Mouse (Mus musculus) liver, postnatal 0 days (tissue): Measurements from ENCODE around the gene Madcam1. TPM values are rescaled to one million over a fixed set of nuclear protein-coding genes. Genes with fewer than 3 reads are reported as not detected.
A peak's percentile ranks its signal among the peaks of the same experiment; 100 is the strongest.

Source experiments
- ATAC-seq: fragments of 200-750 bp; cut with Nextera tagmentation; 2 replicates; pipeline ENCODE4 v1.8.0; 2017; ENCODE audit warnings: mild to moderate bottlenecking, moderate library complexity
- DNase-seq: peaks from one replicate; pipeline ENCODE4 v3.0.0-alpha.2; 2016
- H3K27ac ChIP-seq: fragments of 300-500 bp; sonication (generic); 2 replicates; pipeline ENCODE4 v1.5.1; 2014; ENCODE audit warnings: antibody characterized with exemption, moderate library complexity, mild to moderate bottlenecking, low read depth
- H3K27me3 ChIP-seq: fragments of 300-500 bp; sonication (generic); 2 replicates; pipeline ENCODE4 v1.6.1; 2014; ENCODE audit warnings: low read length, control low read depth, mixed read lengths; ENCODE audit not compliant: insufficient read depth
- H3K36me3 ChIP-seq: fragments of 300-500 bp; sonication (generic); replicated peaks from 2 replicates; pipeline ENCODE4 v1.6.1; 2014; ENCODE audit warnings: mild to moderate bottlenecking, control low read depth, low read length, moderate library complexity, mixed read lengths; ENCODE audit not compliant: insufficient read depth
- H3K4me1 ChIP-seq: fragments of 300-500 bp; sonication (generic); 2 replicates; pipeline ENCODE4 v1.6.1; 2014; ENCODE audit warnings: antibody characterized with exemption, mild to moderate bottlenecking, control low read depth; ENCODE audit not compliant: insufficient read depth
- H3K4me2 ChIP-seq: fragments of 300-500 bp; sonication (generic); 2 replicates; pipeline ENCODE4 v1.6.1; 2014; ENCODE audit warnings: low read depth, mild to moderate bottlenecking, low read length, moderate library complexity, mixed read lengths
- H3K4me3 ChIP-seq: fragments of 300-500 bp; sonication (generic); 2 replicates; pipeline ENCODE4 v1.5.1; 2014; ENCODE audit warnings: low read depth, low read length
- H3K9ac ChIP-seq: fragments of 300-500 bp; sonication (generic); replicated peaks from 2 replicates; pipeline ENCODE4 v1.6.1; 2014; ENCODE audit warnings: mild to moderate bottlenecking, moderate library complexity
- H3K9me3 ChIP-seq: fragments of 300-500 bp; sonication (generic); 2 replicates; pipeline ENCODE4 v1.6.1; 2016; ENCODE audit warnings: mild to moderate bottlenecking, control low read depth, low read length, mixed read lengths
- CTCF ChIP-seq: sonication (generic); IDR thresholded peaks from 2 replicates; pipeline ENCODE4 v1.5.1; 2016; ENCODE audit warnings: antibody characterized with exemption, low read depth
- EP300 ChIP-seq: IDR thresholded peaks from 2 replicates; pipeline ENCODE4 v1.6.1; 2016; ENCODE audit warnings: antibody characterized with exemption, low read depth, mild to moderate bottlenecking
- WGBS: fragments of 180-500 bp; shearing (Covaris S2); extraction: QIAGEN DNeasy Blood & Tissue Kit; methylation state at CpG from one replicate; pipeline ENCODE4 v1.1.7; 2014; ENCODE audit not compliant: insufficient replicate concordance; 5-methylcytosine and 5-hydroxymethylcytosine counted together
- polyA plus RNA-seq: library from polyadenylated mRNA; unstranded; fragments of >200 nt; fragmentation: Nextera tagmentation; extraction: Ambion mirVana; gene quantifications from 2 replicates; pipeline ENCODE4 v1.2.1, GENCODE M21; 2015

Gene Madcam1
- polyA plus RNA-seq, result 0.12 and 0.19 TPM in 2 replicates

DNA sequence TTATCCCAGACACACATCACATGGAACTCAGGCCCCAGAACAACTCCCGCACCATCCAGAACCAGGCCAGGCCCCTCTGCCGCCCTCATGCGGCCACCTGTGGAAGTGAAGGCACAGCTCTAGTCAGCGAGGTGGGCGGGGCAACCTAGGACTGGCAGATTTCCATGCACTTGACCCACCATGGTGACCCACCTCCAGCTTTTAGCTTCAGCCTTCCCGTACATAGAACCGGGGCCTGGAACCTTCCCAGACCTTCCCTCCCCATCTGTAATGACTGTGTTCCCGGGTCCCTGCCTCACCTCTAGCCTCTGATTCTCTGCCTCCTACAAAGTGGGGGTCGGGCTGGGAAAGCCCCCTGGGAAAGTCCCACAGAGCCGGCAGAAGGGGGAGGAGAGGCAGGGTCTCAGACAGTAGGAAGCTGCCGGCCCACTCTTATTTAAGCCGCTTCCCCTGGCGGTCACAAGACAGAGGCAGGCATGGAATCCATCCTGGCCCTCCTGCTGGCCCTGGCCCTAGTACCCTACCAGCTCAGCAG lies at the start of gene Madcam1:
TSS of gene Madcam1 (plus strand) at position 429 of the 535 bp plus-strand sequence.
- no peak within 1 kb of the TSS for H3K4me3 ChIP-seq
- ATAC-seq, result 0 out of 2 replicates have a peak, but pooled peaks have one; percentile 16

DNA sequence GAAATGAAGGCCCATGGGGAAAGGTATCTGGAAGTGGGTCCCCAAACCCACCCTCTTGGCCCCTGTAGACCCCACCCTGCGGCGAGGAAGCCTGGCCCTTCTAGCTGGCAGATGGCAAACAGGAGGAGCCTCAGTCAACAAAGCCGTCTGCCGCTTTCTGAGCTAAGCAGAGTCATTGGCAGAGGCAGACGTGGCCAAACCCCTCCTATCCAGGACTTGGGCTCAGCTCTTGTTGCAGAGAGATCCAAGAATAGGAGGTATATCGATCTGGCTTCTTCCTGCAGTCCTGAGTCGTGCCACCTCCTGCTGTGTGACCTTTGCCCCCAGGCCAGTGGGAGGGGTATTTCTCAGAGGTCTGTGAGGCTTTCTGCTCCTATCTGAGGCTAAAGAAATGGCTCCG lies 48.5 kb upstream of the Madcam1 start:
- Histone ChIP-seq H3K4me1 (peaks cover 8% of the 10 kb centered on the region; the same call in 1 of the 2 replicates), H3K9me3 (no peaks in the 10 kb centered on the region), H3K27ac (no peak overlapping the region), H3K27me3 (peaks cover 33% of the 10 kb centered on the region), H3K4me2 (no peak overlapping the region), H3K36me3 (no peaks in the 10 kb centered on the region), H3K4me3 (no peak overlapping the region), H3K9ac (no peak overlapping the region)
- TF ChIP-seq CTCF (no peak), EP300 (no peak)
- 14% methylated on average over 8 of the region's 8 CpGs for WGBS
- no peak for DNase-seq
- no peak for ATAC-seq

More for the DNA sequence above, at the start of gene Madcam1:
- no peaks in the 10 kb centered on the region for H3K9me3 ChIP-seq
- no peak within 1 kb of the TSS for H3K4me2 ChIP-seq
- no peak within 1 kb of the TSS for H3K27ac ChIP-seq
- H3K9ac ChIP-seq, result no peak within 1 kb of the TSS
- WGBS, result 18% methylated on average over 13 of the region's 13 CpGs
- H3K27me3 ChIP-seq, result no peaks in the 10 kb centered on the region
- H3K4me1 ChIP-seq, result no peaks in the 10 kb centered on the region; the same call in 1 of the 2 replicates
- H3K36me3 ChIP-seq, result no peaks in the 10 kb centered on the region
- TF ChIP-seq CTCF (peak; percentile 95), EP300 (no peak)
- DNase-seq, result peak; percentile 86

DNA sequence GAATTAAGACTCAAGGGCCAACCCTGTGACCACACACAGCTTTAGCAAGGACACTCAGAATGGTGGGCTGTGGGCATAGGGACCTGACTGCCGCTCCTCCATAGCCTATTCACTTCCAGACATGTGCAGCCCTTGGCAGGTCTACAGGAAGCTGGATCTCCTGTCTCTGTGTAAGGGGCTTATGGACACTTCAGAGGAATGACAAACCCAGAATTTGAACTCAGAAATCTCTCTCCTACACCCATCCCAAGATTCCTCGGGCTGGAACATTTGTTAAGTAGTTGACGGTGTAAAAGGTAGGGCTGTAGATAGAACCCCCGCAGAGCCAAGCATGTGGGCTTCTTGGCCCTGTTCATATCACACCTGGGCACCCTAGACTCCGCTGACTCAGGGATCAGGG lies 48.0 kb upstream of the Madcam1 start:
- H3K4me3 ChIP-seq, result no peak overlapping the region
- H3K9ac ChIP-seq, result no peak overlapping the region
- TF ChIP-seq CTCF (no peak), EP300 (no peak)
- no peak for ATAC-seq
- peaks cover 28% of the 10 kb centered on the region for H3K27me3 ChIP-seq
- H3K36me3 ChIP-seq, result no peaks in the 10 kb centered on the region
- no peak overlapping the region for H3K4me2 ChIP-seq
- no peaks in the 10 kb centered on the region for H3K9me3 ChIP-seq
- peaks cover 8% of the 10 kb centered on the region; the same call in 1 of the 2 replicates for H3K4me1 ChIP-seq
- no peak overlapping the region for H3K27ac ChIP-seq
- no peak for DNase-seq
- 84% methylated on average over 5 of the region's 5 CpGs for WGBS

DNA sequence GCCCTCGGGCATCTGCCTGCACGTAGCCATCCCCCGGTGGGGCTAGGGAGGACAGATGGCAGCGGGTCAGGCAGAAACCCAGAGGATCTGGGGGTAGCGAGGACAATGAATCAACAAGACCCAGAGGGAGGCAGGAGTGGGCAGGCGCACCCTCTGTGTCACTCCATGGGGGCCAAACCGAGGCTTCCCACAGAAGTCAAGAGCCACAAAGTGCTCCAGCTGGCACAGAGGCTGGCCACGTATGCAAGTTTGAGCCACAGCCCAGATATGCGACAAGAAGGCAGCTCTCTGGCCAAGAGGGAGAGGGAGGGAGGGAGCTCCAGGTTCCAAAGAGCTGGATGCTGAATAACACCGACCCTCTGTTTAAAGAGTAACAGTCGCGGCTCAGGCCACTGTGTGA lies 40.4 kb upstream of the Madcam1 start:
- no peaks in the 10 kb centered on the region for H3K9me3 ChIP-seq
- TF ChIP-seq EP300, result no peak
- no peak for TF ChIP-seq CTCF
- ATAC-seq (no peak), DNase-seq (no peak)
- H3K36me3 ChIP-seq, result no peaks in the 10 kb centered on the region
- no peak overlapping the region for H3K4me2 ChIP-seq
- no peak overlapping the region for H3K9ac ChIP-seq
- no peak overlapping the region for H3K4me3 ChIP-seq
- 71% methylated on average over 12 of the region's 12 CpGs for WGBS
- 0 out of 2 replicates have a peak, but pooled peaks cover 1% of the 10 kb centered on the region for H3K27me3 ChIP-seq
- H3K4me1 ChIP-seq, result no peaks in the 10 kb centered on the region
- H3K27ac ChIP-seq, result no peak overlapping the region

DNA sequence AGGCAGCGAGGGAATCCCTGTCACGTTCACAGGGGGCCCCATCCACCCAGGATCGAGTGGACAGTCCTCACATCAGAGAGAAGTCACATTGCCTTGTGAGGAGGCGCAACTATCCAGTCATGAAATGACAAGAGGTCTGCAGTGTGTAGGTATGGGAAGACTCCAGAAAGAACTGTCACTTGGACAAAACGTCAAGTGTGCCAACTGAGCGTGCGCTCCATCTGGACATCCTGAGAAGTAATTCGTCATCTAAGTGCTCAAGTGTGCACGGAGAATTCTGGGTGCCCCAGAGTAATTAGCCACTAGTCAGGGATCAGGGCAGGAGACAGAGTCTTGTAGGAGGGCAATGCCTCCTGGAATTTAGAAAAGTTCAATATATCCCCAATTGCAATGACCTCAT lies 39.0 kb upstream of the Madcam1 start:
- DNase-seq (no peak), ATAC-seq (no peak)
- no peak for TF ChIP-seq EP300
- no peak for TF ChIP-seq CTCF
- WGBS, result 70% methylated on average over 9 of the region's 9 CpGs
- Histone ChIP-seq H3K27ac (no peak overlapping the region), H3K4me2 (no peak overlapping the region), H3K9me3 (no peaks in the 10 kb centered on the region), H3K9ac (no peak overlapping the region), H3K4me1 (no peaks in the 10 kb centered on the region), H3K4me3 (no peak overlapping the region), H3K27me3 (no peaks in the 10 kb centered on the region), H3K36me3 (no peaks in the 10 kb centered on the region)

DNA sequence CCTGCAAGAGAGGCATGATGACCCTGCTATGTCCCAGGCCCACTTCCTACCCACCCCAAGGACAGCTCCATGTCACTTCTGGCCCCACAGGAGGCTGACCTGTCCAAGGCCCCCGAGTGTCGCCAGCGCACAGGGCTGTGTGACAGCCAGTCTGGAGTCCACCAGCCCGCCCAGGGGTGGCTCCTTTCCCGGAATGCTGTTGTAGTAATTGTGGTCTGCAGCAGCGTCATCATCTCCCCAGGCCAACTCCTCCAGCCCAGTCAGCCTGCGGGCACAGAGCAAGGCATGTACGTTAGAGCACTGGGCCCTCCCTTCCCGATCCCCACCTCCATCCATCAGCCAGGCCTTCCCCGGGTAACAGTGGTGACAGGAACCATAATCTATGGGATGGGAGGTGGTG lies 38.2 kb upstream of the Madcam1 start:
- Histone ChIP-seq H3K4me1 (no peaks in the 10 kb centered on the region), H3K4me3 (no peak overlapping the region), H3K9me3 (no peaks in the 10 kb centered on the region), H3K9ac (no peak overlapping the region), H3K36me3 (no peaks in the 10 kb centered on the region), H3K4me2 (no peak overlapping the region), H3K27me3 (no peaks in the 10 kb centered on the region), H3K27ac (no peak overlapping the region)
- TF ChIP-seq CTCF (no peak), EP300 (no peak)
- no peak for DNase-seq
- WGBS, result 80% methylated on average over 10 of the region's 10 CpGs
- ATAC-seq, result no peak

DNA sequence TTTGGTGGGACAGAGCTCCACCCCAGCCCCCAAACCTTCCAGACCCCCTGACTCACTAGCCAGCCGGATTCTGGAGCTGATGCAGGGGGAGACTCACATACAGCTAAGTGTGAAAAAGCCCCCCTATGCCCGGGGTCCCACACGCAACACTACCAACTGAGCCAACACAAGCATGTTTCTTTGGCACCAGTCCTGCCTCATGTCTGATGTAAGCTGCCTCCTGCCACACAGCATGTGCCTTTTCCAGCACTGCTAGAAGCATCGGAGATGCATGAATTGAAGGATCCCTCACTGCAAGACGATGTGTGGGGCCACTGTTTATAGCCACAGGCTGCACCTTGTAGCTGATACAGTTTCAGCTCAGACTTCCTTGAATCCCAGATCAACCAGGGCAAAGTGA lies 36.0 kb upstream of the Madcam1 start:
- DNase-seq (no peak), ATAC-seq (no peak)
- WGBS, result 62% methylated on average over 5 of the region's 5 CpGs
- Histone ChIP-seq H3K27ac (no peak overlapping the region), H3K4me2 (no peak overlapping the region), H3K27me3 (no peaks in the 10 kb centered on the region), H3K4me1 (no peaks in the 10 kb centered on the region), H3K9me3 (no peaks in the 10 kb centered on the region), H3K36me3 (no peaks in the 10 kb centered on the region), H3K4me3 (no peak overlapping the region), H3K9ac (no peak overlapping the region)
- no peak for TF ChIP-seq EP300
- TF ChIP-seq CTCF, result no peak
